13 mouse cellular contexts compared by ENCODE assay signal in the genomic region with DNA sequence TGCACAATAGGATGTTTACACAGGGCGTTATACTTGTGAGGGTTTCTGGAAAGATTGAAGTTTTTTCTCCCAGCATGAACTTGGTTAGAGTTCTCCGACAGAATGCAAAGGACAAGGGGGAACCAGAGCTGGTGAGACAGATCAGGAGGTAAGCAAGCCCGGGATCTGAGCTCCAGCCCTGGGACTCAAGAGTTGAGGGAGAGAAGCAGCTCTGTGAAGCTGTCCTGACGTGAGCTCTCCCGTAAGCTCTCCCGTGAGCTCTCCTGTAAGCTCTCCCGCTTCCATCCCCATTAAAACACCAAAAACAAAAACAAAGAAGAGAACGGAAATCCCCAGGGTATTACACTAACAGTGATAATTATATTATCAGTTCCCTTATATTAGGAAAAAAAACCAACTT.
A peak's percentile ranks its signal among the peaks of the same experiment; 100 is the strongest.
DNase-seq lines count a peak whose midpoint lies in the region; ATAC-seq lines count a peak whose summit lies in the region.
"Had no signal": no experiment of that assay in that cellular context is flagged by ENCODE, and none has a peak within 500 bp of the region (broad histone marks: within the 10 kb centered on the region; RNA-seq: fewer than 3 reads in every experiment).

No protein-coding gene starts in this region.

- 22% methylated on average over 8 of the region's 8 CpGs for WGBS in heart, embryonic 14.5 days
- 3% methylated on average over 8 of the region's 8 CpGs for WGBS in midbrain, embryonic 10.5 days
- 8% methylated on average over 8 of the region's 8 CpGs for WGBS in midbrain, embryonic 15.5 days
- 49% methylated on average over 8 of the region's 8 CpGs for WGBS in liver, embryonic 12.5 days (ENCODE audit: insufficient replicate concordance)

- DNase-seq in heart, postnatal 25 days (ENCODE audit: low spot score): no peak
- DNase-seq in midbrain, embryonic 10.5 days (ENCODE audit: low spot score): peak; percentile 22
- DNase-seq in yolk sac, embryonic 10.5 days (ENCODE audit: low spot score): peak; percentile 30
- no peak for DNase-seq in testis, postnatal 14 days (ENCODE audit: low spot score)
- DNase-seq: adrenal gland, postnatal 25 days; cerebellum, adult 11 months; gastrocnemius, postnatal 25 days; kidney, postnatal 4 days had no signal

- no peak for ATAC-seq in heart, embryonic 14.5 days (ENCODE audit: insufficient number of reproducible peaks, insufficient read depth, low FRiP score, low read depth)
- no peak for ATAC-seq in midbrain, embryonic 15.5 days (replicated peaks)
- ATAC-seq in liver, embryonic 12.5 days: no peak

- H3K36me3 ChIP-seq in heart, embryonic 14.5 days (ENCODE audit: control insufficient read depth, insufficient read depth, low read length): no peaks in the 10 kb centered on the region
- no peaks in the 10 kb centered on the region for H3K36me3 ChIP-seq in midbrain, embryonic 10.5 days
- H3K36me3 ChIP-seq in midbrain, embryonic 15.5 days (replicated peaks): no peaks in the 10 kb centered on the region
- no peaks in the 10 kb centered on the region for H3K36me3 ChIP-seq in liver, embryonic 12.5 days

- peaks cover 20 to 46% of the 10 kb centered on the region in 2 experiments for H3K4me1 ChIP-seq in heart, embryonic 14.5 days (ENCODE audit: control insufficient read depth in 2 of 2, insufficient read depth in 2 of 2, low read length in 2 of 2)
- peaks cover 69% of the 10 kb centered on the region for H3K4me1 ChIP-seq in midbrain, embryonic 10.5 days
- peaks cover 29% of the 10 kb centered on the region for H3K4me1 ChIP-seq in midbrain, embryonic 15.5 days
- peaks cover 30% of the 10 kb centered on the region for H3K4me1 ChIP-seq in liver, embryonic 12.5 days

- H3K4me2 ChIP-seq in heart, embryonic 14.5 days (ENCODE audit: low read length): 0 out of 2 replicates have a peak overlapping the region, but pooled peaks have one; percentile 57
- no peak overlapping the region for H3K4me2 ChIP-seq in midbrain, embryonic 15.5 days
- 0 out of 2 replicates have a peak overlapping the region, but pooled peaks have one; percentile 11 for H3K4me2 ChIP-seq in liver, embryonic 12.5 days
- H3K4me2 ChIP-seq: hindbrain, embryonic 15.5 days had no signal

- H3K27me3 ChIP-seq in heart, embryonic 14.5 days (ENCODE audit: control insufficient read depth, insufficient read depth, low read length): no peaks in the 10 kb centered on the region
- peaks cover 39% of the 10 kb centered on the region for H3K27me3 ChIP-seq in midbrain, embryonic 10.5 days (ENCODE audit: low read depth, poor library complexity, severe bottlenecking)
- no peaks in the 10 kb centered on the region for H3K27me3 ChIP-seq in midbrain, embryonic 15.5 days (replicated peaks)
- no peaks in the 10 kb centered on the region for H3K27me3 ChIP-seq in liver, embryonic 12.5 days (replicated peaks)
- H3K27me3 ChIP-seq: hindbrain, embryonic 15.5 days had no signal

- intact Hi-C loops in heart, postnatal 25 days (cut with DNase I): no loop called here

- H3K9ac ChIP-seq in heart, embryonic 14.5 days (ENCODE audit: low read length): no peak overlapping the region
- no peak overlapping the region for H3K9ac ChIP-seq in midbrain, embryonic 15.5 days
- no peak overlapping the region for H3K9ac ChIP-seq in liver, embryonic 12.5 days
- H3K9ac ChIP-seq: hindbrain, embryonic 15.5 days; liver, embryonic 14.5 days had no signal

- no peaks in the 10 kb centered on the region for H3K9me3 ChIP-seq in heart, embryonic 14.5 days (ENCODE audit: control insufficient read depth, low read length)
- no peaks in the 10 kb centered on the region for H3K9me3 ChIP-seq in midbrain, embryonic 10.5 days (replicated peaks)
- no peaks in the 10 kb centered on the region for H3K9me3 ChIP-seq in midbrain, embryonic 15.5 days
- H3K9me3 ChIP-seq in liver, embryonic 12.5 days (replicated peaks): no peaks in the 10 kb centered on the region
- H3K9me3 ChIP-seq: hindbrain, embryonic 15.5 days had no signal

- peak overlapping the region in 1 of 2 experiments; percentile 21; a peak in 1 of 4 replicates for H3K27ac ChIP-seq in heart, embryonic 14.5 days (replicated peaks in 1 of 2; ENCODE audit: control insufficient read depth in 1 of 2, insufficient read depth in 1 of 2, low read depth in 2 of 2, low read length in 2 of 2)
- peak overlapping the region; percentile 59 for H3K27ac ChIP-seq in midbrain, embryonic 10.5 days (replicated peaks)
- no peak overlapping the region for H3K27ac ChIP-seq in midbrain, embryonic 15.5 days
- H3K27ac ChIP-seq in liver, embryonic 12.5 days: 0 out of 2 replicates have a peak overlapping the region, but pooled peaks have one; percentile 10
- H3K27ac ChIP-seq: hindbrain, embryonic 15.5 days; liver, embryonic 14.5 days had no signal

- no peak overlapping the region for H3K4me3 ChIP-seq in heart, embryonic 14.5 days (ENCODE audit: control insufficient read depth in 1 of 2, insufficient read depth in 1 of 2, low read depth in 1 of 2, low read length in 2 of 2)
- H3K4me3 ChIP-seq in midbrain, embryonic 10.5 days: peak overlapping the region; percentile 26; the same call in 1 of the 2 replicates
- no peak overlapping the region for H3K4me3 ChIP-seq in midbrain, embryonic 15.5 days
- no peak overlapping the region for H3K4me3 ChIP-seq in liver, embryonic 12.5 days
- H3K4me3 ChIP-seq: hindbrain, embryonic 15.5 days had no signal

Comparison
In these comparisons a context has a peak if more than half of its experiments do, and no peak if none do; other contexts are left out.
1. DNase-seq: peak in midbrain, embryonic 10.5 days (single experiment) and yolk sac, embryonic 10.5 days (single experiment); none in heart, postnatal 25 days (single experiment) and testis, postnatal 14 days (single experiment).